Mouse (Mus musculus): ENCODE results near the gene Atp6v0b. TPM values are rescaled to one million over a fixed set of nuclear protein-coding genes. Genes with fewer than 3 reads are reported as not detected.

Gene Atp6v0b
- polyA plus RNA-seq, 1 experiment = 137 TPM

GRCm38 (mm10) chr4:117921358-117921757 lies 34.2 kb upstream of the Atp6v0b start:
- no peak overlapping the region for H3K27ac ChIP-seq (ENCODE audit: insufficient read depth, low read length)
- H3K4me3 ChIP-seq (ENCODE audit: insufficient read depth, low read length) = no peak overlapping the region
- no peaks in the 10 kb centered on the region for H3K4me1 ChIP-seq (ENCODE audit: control insufficient read depth, insufficient read depth, low read length)
- TF ChIP-seq POLR2A (IDR thresholded peaks at IDR 0.05; ENCODE audit: low read depth, low read length) (no peak), CTCF (IDR thresholded peaks at IDR 0.05; ENCODE audit: borderline replicate concordance, insufficient read depth, low read length) (no peak)

DNA sequence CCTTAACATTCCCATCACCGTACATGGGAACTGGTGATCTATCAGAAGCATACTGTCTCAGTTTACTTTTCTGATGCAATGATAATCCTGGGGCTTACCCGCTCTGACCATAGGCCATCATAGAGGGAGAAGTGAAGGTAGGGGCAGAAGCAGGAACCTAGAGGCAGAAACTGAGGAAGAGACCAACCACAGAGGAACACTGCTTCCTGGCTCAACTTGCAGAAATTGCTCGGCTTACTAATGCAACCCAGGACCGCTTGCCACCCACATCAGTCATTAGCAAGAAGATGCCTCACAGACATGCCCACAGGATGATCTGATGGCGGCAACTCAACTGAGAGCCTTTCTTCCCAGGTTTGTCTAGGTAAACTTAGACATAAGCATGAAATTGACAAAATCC lies 31.6 kb upstream of the Atp6v0b start:
- TF ChIP-seq CTCF (IDR thresholded peaks at IDR 0.05; ENCODE audit: borderline replicate concordance, insufficient read depth, low read length) (no peak), POLR2A (IDR thresholded peaks at IDR 0.05; ENCODE audit: low read depth, low read length) (no peak)
- Histone ChIP-seq H3K27ac (ENCODE audit: insufficient read depth, low read length) (no peak overlapping the region), H3K4me3 (ENCODE audit: insufficient read depth, low read length) (no peak overlapping the region), H3K4me1 (ENCODE audit: control insufficient read depth, insufficient read depth, low read length) (no peaks in the 10 kb centered on the region)

DNA sequence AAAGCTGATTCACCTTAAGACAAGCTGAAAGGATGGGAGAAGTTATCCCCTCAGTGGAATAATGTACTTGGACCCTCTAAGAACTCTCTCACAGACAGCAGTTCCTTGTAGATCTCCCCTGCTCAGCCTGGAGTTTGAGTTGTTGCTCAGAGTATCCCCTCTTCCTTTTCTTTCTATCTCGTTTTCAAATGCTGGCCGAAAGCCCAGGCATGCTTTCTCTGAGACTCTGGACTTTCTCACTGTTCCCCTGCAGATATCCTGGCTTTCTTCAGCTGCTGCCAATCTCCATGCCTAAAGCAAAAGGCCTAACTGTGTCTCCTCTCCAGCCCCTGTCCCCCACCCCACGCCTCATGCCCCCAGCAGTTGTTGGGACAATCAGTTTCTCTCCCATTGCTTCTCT lies 31.1 kb upstream of the Atp6v0b start:
- H3K4me1 ChIP-seq (ENCODE audit: control insufficient read depth, insufficient read depth, low read length) = no peaks in the 10 kb centered on the region; the same call in 1 of the 2 replicates

DNA sequence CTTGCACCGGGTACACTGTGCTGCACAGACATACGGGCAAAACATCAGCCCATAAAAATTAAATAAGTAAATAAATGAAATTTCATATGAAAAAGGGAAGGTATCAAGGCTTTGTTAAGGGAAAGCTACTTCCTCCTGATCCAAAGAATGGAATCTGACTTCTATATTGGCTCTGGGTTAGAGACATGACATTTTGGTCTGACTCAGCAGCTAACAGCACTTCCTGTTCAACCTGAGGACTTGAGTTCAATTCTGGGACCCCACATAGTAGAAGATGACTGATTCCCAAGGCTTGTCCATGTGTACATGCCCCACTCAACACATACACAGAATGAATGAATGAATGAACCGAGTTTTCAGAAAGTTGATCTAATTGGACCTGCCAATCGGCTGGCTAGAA lies 30.7 kb upstream of the Atp6v0b start:
- H3K4me1 ChIP-seq (ENCODE audit: control insufficient read depth, insufficient read depth, low read length) = no peaks in the 10 kb centered on the region; the same call in 1 of the 2 replicates
- H3K27ac ChIP-seq (ENCODE audit: insufficient read depth, low read length) = no peak overlapping the region
- no peak for TF ChIP-seq POLR2A (IDR thresholded peaks at IDR 0.05; ENCODE audit: low read depth, low read length)
- TF ChIP-seq CTCF (IDR thresholded peaks at IDR 0.05; ENCODE audit: borderline replicate concordance, insufficient read depth, low read length) = no peak
- no peak overlapping the region for H3K4me3 ChIP-seq (ENCODE audit: insufficient read depth, low read length)

More for the DNA sequence above, 31.1 kb upstream of the Atp6v0b start:
- TF ChIP-seq CTCF (IDR thresholded peaks at IDR 0.05; ENCODE audit: borderline replicate concordance, insufficient read depth, low read length) = no peak
- Histone ChIP-seq H3K27ac (ENCODE audit: insufficient read depth, low read length) (no peak overlapping the region), H3K4me3 (ENCODE audit: insufficient read depth, low read length) (no peak overlapping the region)

- Histone ChIP-seq H3K4me3 (ENCODE audit: insufficient read depth, low read length) (no peak overlapping the region), H3K4me1 (ENCODE audit: control insufficient read depth, insufficient read depth, low read length) (no peaks in the 10 kb centered on the region; the same call in 1 of the 2 replicates), H3K27ac (ENCODE audit: insufficient read depth, low read length) (no peak overlapping the region)
- TF ChIP-seq POLR2A (IDR thresholded peaks at IDR 0.05; ENCODE audit: low read depth, low read length) = no peak
- no peak for TF ChIP-seq CTCF (IDR thresholded peaks at IDR 0.05; ENCODE audit: borderline replicate concordance, insufficient read depth, low read length)
Observed at GRCm38 (mm10) chr4:117917402-117917801, 30.3 kb upstream of the Atp6v0b start.

GRCm38 (mm10) chr4:117916386-117916785 lies 29.3 kb upstream of the Atp6v0b start:
- Histone ChIP-seq H3K4me3 (ENCODE audit: insufficient read depth, low read length) (no peak overlapping the region), H3K27ac (ENCODE audit: insufficient read depth, low read length) (no peak overlapping the region), H3K4me1 (ENCODE audit: control insufficient read depth, insufficient read depth, low read length) (no peaks in the 10 kb centered on the region; the same call in 1 of the 2 replicates)
- TF ChIP-seq POLR2A (IDR thresholded peaks at IDR 0.05; ENCODE audit: low read depth, low read length) (no peak), CTCF (IDR thresholded peaks at IDR 0.05; ENCODE audit: borderline replicate concordance, insufficient read depth, low read length) (no peak)

DNA sequence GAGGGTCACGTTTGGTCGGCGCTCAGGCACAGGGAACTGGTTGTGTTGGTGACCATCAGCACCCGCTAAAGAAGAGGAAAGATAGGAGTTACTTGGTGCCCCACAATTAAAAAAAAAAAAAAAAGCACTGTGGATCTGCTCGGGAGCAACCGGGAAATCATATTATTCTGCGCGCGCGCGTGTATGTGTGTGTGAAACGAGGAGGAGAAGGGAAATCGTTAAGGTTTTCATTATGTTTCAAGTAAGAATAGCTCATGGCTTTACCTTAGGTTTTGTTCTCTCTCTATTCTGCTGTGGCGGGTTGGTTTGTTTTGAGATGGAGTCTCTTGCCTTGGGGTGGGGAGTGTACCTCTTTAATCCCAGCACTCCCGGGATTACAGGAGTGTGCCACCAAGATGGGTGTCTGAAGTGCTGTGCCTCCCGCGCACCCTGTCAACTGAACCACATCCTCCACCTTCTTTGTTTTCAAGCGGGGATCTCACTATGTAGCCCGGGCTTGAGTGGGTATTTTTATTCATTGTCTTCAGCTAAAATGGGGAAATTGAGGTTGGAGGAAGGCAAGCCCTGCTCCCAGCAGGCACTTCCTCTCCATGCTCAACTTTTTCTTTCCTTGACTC lies 28.5 kb upstream of the Atp6v0b start:
- Histone ChIP-seq H3K4me3 (ENCODE audit: insufficient read depth, low read length) (peak overlapping the region; percentile 82), H3K27ac (ENCODE audit: insufficient read depth, low read length) (no peak overlapping the region), H3K4me1 (ENCODE audit: control insufficient read depth, insufficient read depth, low read length) (no peaks in the 10 kb centered on the region; the same call in 1 of the 2 replicates)
- TF ChIP-seq CTCF (IDR thresholded peaks at IDR 0.05; ENCODE audit: borderline replicate concordance, insufficient read depth, low read length) = no peak
- no peak for TF ChIP-seq POLR2A (IDR thresholded peaks at IDR 0.05; ENCODE audit: low read depth, low read length)

- peak within 1 kb of the TSS; percentile 58 for H3K27ac ChIP-seq (ENCODE audit: insufficient read depth, low read length)
- peak within 1 kb of the TSS; percentile 82 for H3K4me3 ChIP-seq (ENCODE audit: insufficient read depth, low read length)
- TF ChIP-seq CTCF (IDR thresholded peaks at IDR 0.05; ENCODE audit: borderline replicate concordance, insufficient read depth, low read length) (no peak), POLR2A (IDR thresholded peaks at IDR 0.05; ENCODE audit: low read depth, low read length) (peak; percentile 87)
- H3K4me1 ChIP-seq (ENCODE audit: control insufficient read depth, insufficient read depth, low read length) = no peaks in the 10 kb centered on the region; the same call in 1 of the 2 replicates
Observed at GRCm38 (mm10) chr4:117914591-117915442, 27.7 kb upstream of the Atp6v0b start, which contains the start of gene Ipo13. Ipo13 (minus strand) TSS chr4:117914999.

GRCm38 (mm10) chr4:117914031-117914430 lies 26.9 kb upstream of the Atp6v0b start:
- peak overlapping the region; percentile 82 for H3K4me3 ChIP-seq (ENCODE audit: insufficient read depth, low read length)
- no peak overlapping the region for H3K27ac ChIP-seq (ENCODE audit: insufficient read depth, low read length)
- TF ChIP-seq CTCF (IDR thresholded peaks at IDR 0.05; ENCODE audit: borderline replicate concordance, insufficient read depth, low read length) = no peak
- no peak for TF ChIP-seq POLR2A (IDR thresholded peaks at IDR 0.05; ENCODE audit: low read depth, low read length)
- no peaks in the 10 kb centered on the region; the same call in 1 of the 2 replicates for H3K4me1 ChIP-seq (ENCODE audit: control insufficient read depth, insufficient read depth, low read length)

DNA sequence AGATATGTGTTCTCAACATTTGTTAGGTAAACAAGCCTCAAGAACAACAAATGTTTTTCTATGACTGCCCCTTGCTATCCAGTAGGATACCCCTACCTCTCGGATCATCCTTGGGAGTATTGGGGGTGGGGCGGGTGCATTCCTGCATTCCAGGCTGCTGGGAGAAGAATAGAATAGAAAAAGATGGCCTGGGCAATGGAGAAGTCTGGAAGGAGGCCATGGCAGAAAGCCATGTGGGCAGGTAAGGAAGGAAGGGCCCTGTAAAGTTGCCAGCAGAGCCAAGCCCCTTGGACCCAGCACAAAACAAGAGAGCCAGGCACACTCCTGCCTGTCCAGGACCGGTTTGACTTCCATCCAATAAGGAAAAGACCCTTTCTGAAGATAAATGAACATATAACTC lies 26.3 kb upstream of the Atp6v0b start:
- no peaks in the 10 kb centered on the region; the same call in 1 of the 2 replicates for H3K4me1 ChIP-seq (ENCODE audit: control insufficient read depth, insufficient read depth, low read length)
- no peak for TF ChIP-seq POLR2A (IDR thresholded peaks at IDR 0.05; ENCODE audit: low read depth, low read length)
- TF ChIP-seq CTCF (IDR thresholded peaks at IDR 0.05; ENCODE audit: borderline replicate concordance, insufficient read depth, low read length) = no peak
- no peak overlapping the region for H3K27ac ChIP-seq (ENCODE audit: insufficient read depth, low read length)
- H3K4me3 ChIP-seq (ENCODE audit: insufficient read depth, low read length) = peak overlapping the region; percentile 82

All from embryonic fibroblast, embryonic 13.5 days (primary cell).